Mouse (Mus musculus) bone marrow macrophage, adult 2 months (primary cell): ENCODE measurements at regions not wholly inside any gene's neighbourhood (a gene's known extent, or its start where the extent isn't known, plus 50 kb on each side); places are given as distances from the start of the nearest gene placed in this dataset.

Experiments
- CTCF ChIP-seq: IDR thresholded peaks from 2 replicates; pipeline ENCODE4 v1.5.1; 2012; ENCODE audit warnings: low read depth, mild to moderate bottlenecking, low read length, moderate library complexity
- POLR2A ChIP-seq: IDR thresholded peaks from 2 replicates; pipeline ENCODE4 v1.6.1; 2012; ENCODE audit warnings: mild to moderate bottlenecking, low read depth, low read length, borderline replicate concordance

- TF ChIP-seq CTCF (no peak), POLR2A (no peak)
Measured at GRCm38 (mm10) chr12:8847858-8848383, 73.5 kb upstream of the Laptm4a start.
